Mouse (Mus musculus): Measurements from ENCODE around the gene Anapc5. TPM values are rescaled to one million over a fixed set of nuclear protein-coding genes. Genes with fewer than 3 reads are reported as not detected.

Anapc5 gene
- polyA plus RNA-seq, 1 experiment from 2014 or later = 339 TPM

DNA sequence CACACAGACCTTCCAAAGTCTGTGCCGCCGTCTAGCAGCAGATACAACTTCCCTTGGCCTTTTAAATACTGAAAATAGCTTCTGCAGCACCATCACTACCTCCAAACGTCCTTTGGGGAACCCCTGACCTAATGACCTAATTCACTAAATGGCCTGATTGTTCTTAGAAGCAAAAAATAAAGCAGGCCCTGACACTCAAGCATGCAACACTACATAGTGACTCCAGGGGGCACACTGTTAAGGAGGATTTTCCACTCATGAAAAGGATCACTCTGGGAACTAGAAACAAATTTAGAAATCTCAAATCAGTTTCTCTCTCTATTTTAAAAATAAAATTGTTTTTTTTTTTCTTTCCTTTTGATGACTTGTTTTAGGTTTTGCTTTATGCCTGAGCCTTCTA is 15.6 kb downstream of the Anapc5 start:
- whole genome bisulfite sequencing = 59% methylated on average over 3 of the region's 3 CpGs
- no peaks in the 10 kb centered on the region for H3K27me3 ChIP-seq (ENCODE audit: control insufficient read depth, insufficient read depth, low read length)
- H3K27ac ChIP-seq (ENCODE audit: low read length) = no peak overlapping the region
- H3K9ac ChIP-seq (ENCODE audit: low read length) = no peak overlapping the region
- no peaks in the 10 kb centered on the region for H3K9me3 ChIP-seq (replicated peaks; ENCODE audit: control insufficient read depth, low read length)
- H3K4me1 ChIP-seq (ENCODE audit: control insufficient read depth, insufficient read depth, low read length) = peaks cover 15% of the 10 kb centered on the region
- H3K36me3 ChIP-seq (ENCODE audit: control insufficient read depth, insufficient read depth) = peaks cover 60% of the 10 kb centered on the region
- ATAC-seq (replicated peaks; ENCODE audit: extremely low read depth, insufficient read depth, low FRiP score) = no peak
- no peak overlapping the region for H3K4me2 ChIP-seq (ENCODE audit: low read depth, low read length)
- H3K4me3 ChIP-seq (ENCODE audit: low read length) = no peak overlapping the region

DNA sequence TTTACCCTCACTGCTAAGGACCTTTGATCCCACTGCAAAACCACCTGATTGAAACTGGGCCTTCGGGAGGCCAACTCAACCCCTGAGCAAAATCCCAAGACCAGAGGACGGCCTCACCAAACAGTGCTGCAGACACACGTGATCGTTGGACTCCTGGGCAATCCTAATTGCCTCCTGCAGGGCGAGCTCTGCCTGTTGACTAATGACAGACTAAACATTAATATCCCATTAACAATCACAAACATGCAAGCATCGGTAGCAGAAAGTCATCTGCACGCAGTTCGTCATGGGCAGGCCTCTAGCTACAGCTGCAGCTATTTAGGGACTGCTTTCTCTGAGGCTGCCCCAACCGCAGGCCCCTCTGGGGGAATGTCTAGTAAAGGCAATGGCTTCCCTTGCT is 18.4 kb downstream of the Anapc5 start:
- Histone ChIP-seq H3K4me2 (ENCODE audit: low read depth, low read length) (no peak overlapping the region), H3K9me3 (replicated peaks; ENCODE audit: control insufficient read depth, low read length) (no peaks in the 10 kb centered on the region), H3K4me3 (ENCODE audit: low read length) (no peak overlapping the region), H3K27me3 (ENCODE audit: control insufficient read depth, insufficient read depth, low read length) (no peaks in the 10 kb centered on the region), H3K4me1 (ENCODE audit: control insufficient read depth, insufficient read depth, low read length) (peaks cover 38% of the 10 kb centered on the region), H3K36me3 (ENCODE audit: control insufficient read depth, insufficient read depth) (peaks cover 68% of the 10 kb centered on the region), H3K9ac (ENCODE audit: low read length) (no peak overlapping the region), H3K27ac (ENCODE audit: low read length) (peak overlapping the region; percentile 66)
- 54% methylated on average over 9 of the region's 9 CpGs for WGBS
- ATAC-seq (replicated peaks; ENCODE audit: extremely low read depth, insufficient read depth, low FRiP score) = no peak

DNA sequence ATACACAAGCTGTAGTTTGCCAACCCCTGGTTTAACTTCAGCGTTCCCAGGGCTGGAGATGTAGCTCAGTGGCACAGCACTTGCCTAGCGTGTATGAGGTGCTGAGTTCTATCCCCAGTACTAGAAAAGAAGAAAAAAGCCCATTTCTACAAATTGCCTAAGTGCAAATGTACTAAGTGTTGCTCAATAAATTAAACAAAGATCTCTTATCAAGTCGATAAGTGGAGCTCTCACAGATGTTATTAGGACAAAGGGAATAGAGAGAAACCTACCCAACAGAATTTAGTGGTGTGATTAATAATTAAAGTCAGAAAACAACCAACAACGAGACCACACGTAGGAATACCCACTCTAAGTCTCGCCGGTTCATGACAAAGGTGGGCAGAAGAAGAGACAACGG is 19.5 kb downstream of the Anapc5 start:
- no peak for ATAC-seq (replicated peaks; ENCODE audit: extremely low read depth, insufficient read depth, low FRiP score)
- Histone ChIP-seq H3K4me3 (ENCODE audit: low read length) (no peak overlapping the region), H3K9ac (ENCODE audit: low read length) (no peak overlapping the region), H3K36me3 (ENCODE audit: control insufficient read depth, insufficient read depth) (peaks cover 67% of the 10 kb centered on the region), H3K27me3 (ENCODE audit: control insufficient read depth, insufficient read depth, low read length) (no peaks in the 10 kb centered on the region), H3K27ac (ENCODE audit: low read length) (peak overlapping the region; percentile 66), H3K4me1 (ENCODE audit: control insufficient read depth, insufficient read depth, low read length) (peaks cover 38% of the 10 kb centered on the region), H3K9me3 (replicated peaks; ENCODE audit: control insufficient read depth, low read length) (no peaks in the 10 kb centered on the region), H3K4me2 (ENCODE audit: low read depth, low read length) (no peak overlapping the region)
- WGBS = 94% methylated on average over 8 of the region's 8 CpGs

DNA sequence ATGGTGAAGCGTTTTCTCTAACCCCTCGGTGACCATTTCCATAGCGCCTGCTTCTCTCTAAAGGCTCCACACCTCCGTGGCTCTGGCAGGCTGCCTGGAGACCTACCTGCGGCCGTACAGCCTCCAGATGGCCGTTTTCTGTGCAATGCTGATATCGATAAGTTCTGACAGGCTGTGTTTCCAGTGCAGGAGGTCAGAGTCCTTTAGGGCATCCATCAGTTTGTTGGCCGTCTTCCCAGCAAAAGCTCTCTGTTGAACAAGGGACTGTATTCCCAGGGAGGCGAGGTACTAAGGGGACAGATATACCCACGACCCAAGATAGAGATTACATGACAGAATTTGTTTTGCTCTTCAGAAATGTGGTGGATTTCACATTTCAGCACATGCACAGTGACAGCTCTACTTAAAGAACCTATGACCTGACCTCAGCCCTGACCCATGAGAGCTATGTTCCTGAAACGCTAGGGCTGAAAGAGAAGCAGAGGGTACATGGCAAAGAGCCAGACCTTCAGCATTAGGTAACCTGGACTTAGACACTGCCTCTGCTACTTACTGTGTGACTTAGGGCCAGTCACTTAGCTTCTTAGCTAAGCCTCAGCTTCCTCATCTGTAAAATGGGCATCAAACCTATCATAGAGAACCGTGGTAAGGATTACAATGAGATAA is 20.7 kb downstream of the Anapc5 start:
- H3K9me3 ChIP-seq (replicated peaks; ENCODE audit: control insufficient read depth, low read length) = no peaks in the 10 kb centered on the region
- no peak overlapping the region for H3K9ac ChIP-seq (ENCODE audit: low read length)
- no peak overlapping the region for H3K4me3 ChIP-seq (ENCODE audit: low read length)
- peaks cover 64% of the 10 kb centered on the region for H3K36me3 ChIP-seq (ENCODE audit: control insufficient read depth, insufficient read depth)
- 36% methylated on average over 13 of the region's 13 CpGs for WGBS
- H3K4me1 ChIP-seq (ENCODE audit: control insufficient read depth, insufficient read depth, low read length) = peaks cover 38% of the 10 kb centered on the region
- H3K4me2 ChIP-seq (ENCODE audit: low read depth, low read length) = no peak overlapping the region
- peak overlapping the region; percentile 57 for H3K27ac ChIP-seq (ENCODE audit: low read length)
- no peaks in the 10 kb centered on the region for H3K27me3 ChIP-seq (ENCODE audit: control insufficient read depth, insufficient read depth, low read length)
- ATAC-seq (replicated peaks; ENCODE audit: extremely low read depth, insufficient read depth, low FRiP score) = peak; percentile 40

DNA sequence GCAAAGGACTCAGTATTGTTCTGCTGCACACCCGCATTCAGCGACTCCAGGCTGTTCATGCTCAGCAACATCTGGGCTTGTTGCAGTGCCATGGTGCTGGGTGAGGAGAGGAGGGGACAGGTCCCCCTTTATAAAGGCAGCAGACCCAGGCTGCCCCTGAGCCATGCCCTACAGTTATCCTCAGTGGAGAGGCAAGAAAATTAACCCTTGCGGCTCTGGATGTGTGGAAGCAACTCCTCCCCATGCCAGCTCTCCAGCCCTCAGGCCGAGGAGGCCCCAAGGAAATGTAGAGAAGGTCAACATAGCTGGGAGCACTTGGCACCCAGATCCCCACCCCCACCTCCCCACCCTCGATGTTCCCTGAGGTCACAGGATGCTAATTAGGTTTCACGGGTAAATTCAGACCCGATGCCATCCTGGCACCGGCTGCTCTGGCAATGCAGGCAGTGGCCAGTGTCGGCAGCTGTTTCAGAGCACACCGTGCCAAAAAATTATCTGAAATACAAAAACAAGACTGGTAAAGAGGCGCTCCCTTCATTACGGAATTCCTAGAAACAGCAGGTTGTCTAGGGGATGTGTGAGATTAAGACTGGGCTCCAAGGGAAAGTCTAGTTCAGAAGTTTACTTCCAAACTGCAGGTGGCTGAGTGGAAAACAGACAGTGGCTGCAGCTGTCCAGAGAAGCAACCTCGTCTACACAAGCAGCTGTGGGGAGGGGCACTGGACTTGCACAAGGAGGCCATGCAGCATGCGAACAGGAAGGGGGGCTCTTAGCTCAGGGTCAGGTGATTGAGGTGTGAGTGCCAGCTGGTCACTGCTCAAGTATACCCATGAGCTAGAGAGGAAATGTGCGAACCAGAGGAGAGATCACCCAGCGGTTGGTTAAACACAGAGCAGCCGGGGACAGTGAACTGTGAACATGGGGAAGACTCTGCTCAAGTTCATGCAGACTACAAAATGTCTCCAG is 21.5 kb downstream of the Anapc5 start:
- peaks cover 56% of the 10 kb centered on the region for H3K36me3 ChIP-seq (ENCODE audit: control insufficient read depth, insufficient read depth)
- ATAC-seq (replicated peaks; ENCODE audit: extremely low read depth, insufficient read depth, low FRiP score) = no peak
- no peaks in the 10 kb centered on the region for H3K27me3 ChIP-seq (ENCODE audit: control insufficient read depth, insufficient read depth, low read length)
- no peak overlapping the region for H3K4me3 ChIP-seq (ENCODE audit: low read length)
- peak overlapping the region; percentile 57 for H3K27ac ChIP-seq (ENCODE audit: low read length)
- no peaks in the 10 kb centered on the region for H3K9me3 ChIP-seq (replicated peaks; ENCODE audit: control insufficient read depth, low read length)
- H3K9ac ChIP-seq (ENCODE audit: low read length) = no peak overlapping the region
- 65% methylated on average over 17 of the region's 17 CpGs for WGBS
- peaks cover 38% of the 10 kb centered on the region for H3K4me1 ChIP-seq (ENCODE audit: control insufficient read depth, insufficient read depth, low read length)
- no peak overlapping the region for H3K4me2 ChIP-seq (ENCODE audit: low read depth, low read length)

DNA sequence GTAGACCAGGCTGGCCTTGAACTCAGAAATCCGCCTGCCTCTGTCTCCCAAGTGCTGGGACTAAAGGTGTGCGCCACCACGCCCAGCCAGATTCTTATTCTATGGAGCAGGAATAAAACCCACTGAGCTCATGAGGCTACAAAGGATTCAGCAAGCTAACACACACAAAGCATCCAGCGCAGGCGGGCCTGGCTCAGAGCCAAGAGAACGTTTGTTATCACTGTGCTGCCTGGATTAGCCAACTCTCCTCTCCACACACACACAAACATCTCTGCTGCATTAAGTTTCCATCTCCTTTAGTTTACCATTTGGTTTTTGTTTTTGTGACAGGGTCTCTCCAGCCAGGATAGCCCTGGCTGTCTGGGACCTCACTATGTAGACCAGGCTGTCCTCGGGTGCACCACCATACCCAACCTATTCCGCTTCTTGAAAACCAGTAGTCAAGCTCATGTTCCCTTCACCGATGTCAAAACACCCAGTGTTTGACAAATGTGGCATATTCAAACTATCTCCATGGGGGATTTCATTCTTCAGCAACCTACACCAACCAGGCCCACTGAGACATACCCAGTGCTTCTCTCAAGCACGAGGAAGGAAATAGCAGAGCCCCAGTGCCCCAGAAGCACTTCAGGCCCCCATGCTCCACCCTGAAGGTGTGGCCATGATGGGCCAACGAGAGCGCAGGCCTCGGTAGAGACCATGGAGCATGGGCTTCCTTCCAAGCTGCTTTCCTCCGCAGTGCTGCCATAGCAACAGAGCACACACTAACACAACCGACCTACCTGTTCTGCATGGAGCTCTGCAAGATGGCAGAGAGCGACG is 22.4 kb downstream of the Anapc5 start:
- ATAC-seq (replicated peaks; ENCODE audit: extremely low read depth, insufficient read depth, low FRiP score) = peak; percentile 73
- no peak overlapping the region for H3K9ac ChIP-seq (ENCODE audit: low read length)
- no peak overlapping the region for H3K4me2 ChIP-seq (ENCODE audit: low read depth, low read length)
- no peaks in the 10 kb centered on the region for H3K9me3 ChIP-seq (replicated peaks; ENCODE audit: control insufficient read depth, low read length)
- H3K27me3 ChIP-seq (ENCODE audit: control insufficient read depth, insufficient read depth, low read length) = no peaks in the 10 kb centered on the region
- WGBS = 38% methylated on average over 17 of the region's 17 CpGs
- peaks cover 53% of the 10 kb centered on the region for H3K36me3 ChIP-seq (ENCODE audit: control insufficient read depth, insufficient read depth)
- H3K4me3 ChIP-seq (ENCODE audit: low read length) = no peak overlapping the region
- H3K27ac ChIP-seq (ENCODE audit: low read length) = peak overlapping the region; percentile 49
- peaks cover 38% of the 10 kb centered on the region for H3K4me1 ChIP-seq (ENCODE audit: control insufficient read depth, insufficient read depth, low read length)

- H3K4me3 ChIP-seq (ENCODE audit: low read length) = no peak overlapping the region
- 71% methylated on average over 3 of the region's 3 CpGs for WGBS
- ATAC-seq (replicated peaks; ENCODE audit: extremely low read depth, insufficient read depth, low FRiP score) = no peak
- no peaks in the 10 kb centered on the region for H3K27me3 ChIP-seq (ENCODE audit: control insufficient read depth, insufficient read depth, low read length)
- peaks cover 55% of the 10 kb centered on the region for H3K36me3 ChIP-seq (ENCODE audit: control insufficient read depth, insufficient read depth)
- no peak overlapping the region for H3K4me2 ChIP-seq (ENCODE audit: low read depth, low read length)
- H3K9ac ChIP-seq (ENCODE audit: low read length) = no peak overlapping the region
- H3K4me1 ChIP-seq (ENCODE audit: control insufficient read depth, insufficient read depth, low read length) = peaks cover 37% of the 10 kb centered on the region
- peak overlapping the region; percentile 49; the same call in 1 of the 2 replicates for H3K27ac ChIP-seq (ENCODE audit: low read length)
- H3K9me3 ChIP-seq (replicated peaks; ENCODE audit: control insufficient read depth, low read length) = no peaks in the 10 kb centered on the region
Measured at GRCm38 (mm10) chr5:122797866-122798265, 23.3 kb downstream of the Anapc5 start.

GRCm38 (mm10) chr5:122788696-122789095 is 32.4 kb downstream of the Anapc5 start:
- Histone ChIP-seq H3K9me3 (replicated peaks; ENCODE audit: control insufficient read depth, low read length) (no peaks in the 10 kb centered on the region), H3K4me3 (ENCODE audit: low read length) (no peak overlapping the region), H3K4me1 (ENCODE audit: control insufficient read depth, insufficient read depth, low read length) (peaks cover 4% of the 10 kb centered on the region), H3K36me3 (ENCODE audit: control insufficient read depth, insufficient read depth) (peaks cover 44% of the 10 kb centered on the region), H3K27me3 (ENCODE audit: control insufficient read depth, insufficient read depth, low read length) (no peaks in the 10 kb centered on the region), H3K4me2 (ENCODE audit: low read depth, low read length) (no peak overlapping the region), H3K9ac (ENCODE audit: low read length) (no peak overlapping the region), H3K27ac (ENCODE audit: low read length) (no peak overlapping the region)
- 85% methylated on average over 2 of the region's 2 CpGs for WGBS
- ATAC-seq (replicated peaks; ENCODE audit: extremely low read depth, insufficient read depth, low FRiP score) = no peak
